Mouse (Mus musculus) gastrocnemius, adult 18-20 months (tissue): ENCODE results near the gene Hist1h2ai. TPM values are rescaled to one million over a fixed set of nuclear protein-coding genes. Genes with fewer than 3 reads are reported as not detected.

Experiments
- microRNA-seq: library from miRNA; unstranded; fragments of <30 nt; microRNA quantifications from one replicate; pipeline ENCODE4 v1.2.0, GENCODE M21; 2021
- total RNA-seq, 2 experiments: library from RNA; stranded (reverse); gene quantifications; 2 replicates each; pipeline ENCODE4 v1.2.3; 2021

The Hist1h2ai gene
- total RNA-seq, 2 experiments from 2014 or later: 1.5 TPM; not detected in 1

Small RNA genes lying within 50 kb of the gene (microRNA-seq; reads per million reads assigned to microRNA genes)
- not detected for gene Gm44357
- not detected for gene Gm44367
- gene Gm44454: not detected

Other genes starting within 250 kb of the Hist1h2ai start
- gene Nkapl, start 247.9 kb upstream of the Hist1h2ai start, total RNA-seq: under 1 TPM; 0.19 to 0.21 TPM
- gene Zkscan4, start 237.5 kb upstream of the Hist1h2ai start, total RNA-seq: under 1 TPM; 0.40 to 0.73 TPM
- not detected for gene Gm10065, start 237.0 kb upstream of the Hist1h2ai start, total RNA-seq
- 10 to 100 TPM; 22.8 to 23.3 TPM for gene AK157302, start 221.2 kb upstream of the Hist1h2ai start, total RNA-seq
- 100 to 1,000 TPM; 144 to 150 TPM for gene Gm11273, start 215.0 kb upstream of the Hist1h2ai start, total RNA-seq
- 1 to 10 TPM; 6.2 to 6.3 TPM for gene Zkscan8, start 185.3 kb upstream of the Hist1h2ai start, total RNA-seq
- not detected for gene Olfr1366, start 173.6 kb upstream of the Hist1h2ai start, total RNA-seq
- gene Olfr1535, start 156.5 kb upstream of the Hist1h2ai start, total RNA-seq: not detected
- gene Olfr1364, start 134.7 kb upstream of the Hist1h2ai start, total RNA-seq: not detected
- not detected for gene Olfr1362, start 102.4 kb upstream of the Hist1h2ai start, total RNA-seq
- not detected for gene Olfr11, start 73.9 kb upstream of the Hist1h2ai start, total RNA-seq
- not detected for gene Olfr1361, start 53.0 kb upstream of the Hist1h2ai start, total RNA-seq
- gene Olfr1360, start 39.0 kb upstream of the Hist1h2ai start, total RNA-seq: not detected
- gene Olfr1359, start 18.3 kb upstream of the Hist1h2ai start, total RNA-seq: not detected
- 1 to 10 TPM; 3.4 to 3.7 TPM for gene Hist1h2bl, start 279 bp upstream of the Hist1h2ai start, total RNA-seq
- 1 to 10 TPM in 1 of 2 experiments, not detected in 1; 2.3 TPM for gene Hist1h3h, start 1.2 kb downstream of the Hist1h2ai start, total RNA-seq
- gene Hist1h2bm, start 5.6 kb downstream of the Hist1h2ai start, total RNA-seq: not detected
- gene Hist1h4j, start 18.6 kb downstream of the Hist1h2ai start, total RNA-seq: under 1 TPM; 0.43 to 0.59 TPM
- 10 to 100 TPM; 15.2 to 22.0 TPM for gene Hist1h4k, start 34.1 kb downstream of the Hist1h2ai start, total RNA-seq
- not detected for gene Hist1h2ak, start 37.4 kb downstream of the Hist1h2ai start, total RNA-seq
- 1 to 10 TPM in 1 of 2 experiments, not detected in 1; 1.1 TPM for gene Hist1h2bn, start 37.7 kb downstream of the Hist1h2ai start, total RNA-seq
- under 1 TPM; 0.32 to 0.52 TPM for gene Hist1h1b, start 64.2 kb downstream of the Hist1h2ai start, total RNA-seq
- 10 to 100 TPM; 12.0 to 12.2 TPM for gene Hist1h3i, start 66.9 kb downstream of the Hist1h2ai start, total RNA-seq
- gene Hist1h2an, start 70.8 kb downstream of the Hist1h2ai start, total RNA-seq: not detected
- not detected for gene Hist1h2bp, start 71.0 kb downstream of the Hist1h2ai start, total RNA-seq
- gene Hist1h2bq, start 93.8 kb downstream of the Hist1h2ai start, total RNA-seq: 10 to 100 TPM; 14.4 to 17.7 TPM
- 1 to 10 TPM; 3.1 to 3.5 TPM for gene Hist1h2ao, start 94.0 kb downstream of the Hist1h2ai start, total RNA-seq
- 10 to 100 TPM; 46.0 to 49.7 TPM for gene Hist1h4m, start 95.3 kb downstream of the Hist1h2ai start, total RNA-seq
- gene Hist1h4n, start 115.8 kb downstream of the Hist1h2ai start, total RNA-seq: 1 to 10 TPM; 5.3 to 9.1 TPM
- gene Hist1h2ap, start 117.1 kb downstream of the Hist1h2ai start, total RNA-seq: not detected
- gene Hist1h2br, start 117.3 kb downstream of the Hist1h2ai start, total RNA-seq: 10 to 100 TPM; 14.3 to 17.8 TPM
- gene Zfp184, start 228.7 kb downstream of the Hist1h2ai start, total RNA-seq: under 1 TPM; 0.48 to 0.69 TPM